Mouse (Mus musculus) kidney, postnatal 0 days (tissue): ENCODE measurements around the gene Ttll10. TPM values are rescaled to one million over a fixed set of nuclear protein-coding genes. Genes with fewer than 3 reads are reported as not detected.
A peak's percentile ranks its signal among the peaks of the same experiment; 100 is the strongest.

Experiments used
- ATAC-seq: fragments of 200-750 bp; cut with Nextera tagmentation; replicated peaks from 2 replicates; pipeline ENCODE4 v1.8.0; 2017; ENCODE audit warnings: low read depth, moderate number of reproducible peaks, moderate TSS enrichment, moderate library complexity; ENCODE audit not compliant: low FRiP score
- DNase-seq: peaks from one replicate; pipeline ENCODE4 v3.0.0-alpha.2; 2016; ENCODE audit warnings: low spot score
- H3K27ac ChIP-seq: fragments of 300-500 bp; sonication (generic); 2 replicates; pipeline ENCODE4 v1.5.1; 2014; ENCODE audit warnings: mild to moderate bottlenecking
- H3K27me3 ChIP-seq: fragments of 300-500 bp; sonication (generic); 2 replicates; pipeline ENCODE4 v1.6.1; 2014; ENCODE audit warnings: low read length, mixed read lengths; ENCODE audit not compliant: insufficient read depth
- H3K36me3 ChIP-seq: fragments of 300-500 bp; sonication (generic); 2 replicates; pipeline ENCODE4 v1.6.1; 2014; ENCODE audit warnings: low read length, mixed read lengths; ENCODE audit not compliant: insufficient read depth
- H3K4me1 ChIP-seq: fragments of 300-500 bp; sonication (generic); replicated peaks from 2 replicates; pipeline ENCODE4 v1.6.1; 2014; ENCODE audit warnings: antibody characterized with exemption, low read length, mixed read lengths; ENCODE audit not compliant: insufficient read depth
- H3K4me2 ChIP-seq: fragments of 300-500 bp; sonication (generic); 2 replicates; pipeline ENCODE4 v1.6.1; 2014; ENCODE audit warnings: mild to moderate bottlenecking, low read length, moderate library complexity, mixed read lengths
- H3K4me3 ChIP-seq: fragments of 300-500 bp; sonication (generic); replicated peaks from 2 replicates; pipeline ENCODE4 v1.5.1; 2014; ENCODE audit warnings: low read depth, low read length
- H3K9ac ChIP-seq: fragments of 300-500 bp; sonication (generic); 2 replicates; pipeline ENCODE4 v1.6.1; 2014; ENCODE audit warnings: low read depth, low read length
- H3K9me3 ChIP-seq: fragments of 300-500 bp; sonication (generic); replicated peaks from 2 replicates; pipeline ENCODE4 v1.6.1; 2016; ENCODE audit warnings: low read length, inconsistent platforms, mixed read lengths
- CTCF ChIP-seq: IDR thresholded peaks from 2 replicates; pipeline ENCODE4 v1.5.1; 2016; ENCODE audit warnings: antibody characterized with exemption, low read depth, mild to moderate bottlenecking, moderate library complexity
- WGBS: fragments of 180-500 bp; shearing (Covaris S2); extraction: QIAGEN DNeasy Blood & Tissue Kit; methylation state at CpG from one replicate; pipeline ENCODE4 v1.1.7; 2014; 5-methylcytosine and 5-hydroxymethylcytosine counted together
- polyA plus RNA-seq: library from polyadenylated mRNA; unstranded; fragments of >200 nt; fragmentation: Nextera tagmentation; extraction: Ambion mirVana; gene quantifications from 2 replicates; pipeline ENCODE4 v1.2.1, GENCODE M21; 2015

Ttll10 gene
- polyA plus RNA-seq, 1 experiment from 2014 or later, result 5.6 TPM

DNA sequence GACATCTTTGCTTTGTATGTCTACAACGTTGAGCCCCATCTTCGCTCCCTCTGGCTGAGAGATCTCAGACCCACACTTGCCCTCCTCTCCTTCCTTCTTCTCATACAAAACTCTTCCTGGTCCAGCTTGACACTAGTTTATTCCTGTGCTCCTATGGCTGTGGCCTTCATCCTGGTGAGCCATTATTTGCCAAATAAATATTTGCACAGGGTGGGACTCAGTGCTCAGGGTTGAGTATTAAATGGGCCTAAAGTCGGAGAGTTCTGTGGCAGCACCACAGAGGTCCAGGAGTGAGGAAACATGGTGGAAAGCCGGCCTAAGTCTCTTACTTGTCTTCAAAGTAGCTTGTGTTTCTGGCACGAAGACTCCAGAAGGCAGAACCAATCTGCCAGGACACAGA is 34.5 kb upstream of the Ttll10 start:
- no peak overlapping the region for H3K4me3 ChIP-seq
- no peak for DNase-seq
- H3K4me1 ChIP-seq, result no peaks in the 10 kb centered on the region
- no peak overlapping the region for H3K9ac ChIP-seq
- 81% methylated on average over 5 of the region's 5 CpGs for WGBS
- no peaks in the 10 kb centered on the region for H3K27me3 ChIP-seq
- no peak overlapping the region for H3K27ac ChIP-seq
- H3K36me3 ChIP-seq, result no peaks in the 10 kb centered on the region
- no peak for ATAC-seq
- H3K4me2 ChIP-seq, result no peak overlapping the region
- no peak for TF ChIP-seq CTCF
- no peaks in the 10 kb centered on the region for H3K9me3 ChIP-seq

DNA sequence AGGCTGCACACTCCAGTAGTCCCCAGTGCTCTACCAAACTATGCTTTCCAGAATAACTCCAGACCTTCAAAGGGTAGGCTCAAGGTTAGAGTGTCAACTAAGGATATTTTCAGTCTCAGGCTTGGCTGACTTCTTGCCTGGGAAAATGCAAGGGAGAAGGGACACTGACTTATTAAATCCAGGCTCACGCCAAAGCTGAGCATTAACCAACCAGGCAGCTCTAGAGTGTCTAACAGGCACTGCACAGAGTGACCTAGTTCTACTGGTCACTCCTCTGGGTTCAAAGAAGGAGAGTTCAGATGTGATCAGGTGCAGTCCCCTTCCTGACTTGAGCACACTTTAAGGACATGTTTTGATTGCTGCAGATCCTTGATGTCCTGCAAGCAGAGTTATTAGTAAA is 33.6 kb upstream of the Ttll10 start:
- H3K9ac ChIP-seq, result no peak overlapping the region
- H3K36me3 ChIP-seq, result no peaks in the 10 kb centered on the region
- no peaks in the 10 kb centered on the region for H3K27me3 ChIP-seq
- H3K9me3 ChIP-seq, result no peaks in the 10 kb centered on the region
- H3K4me3 ChIP-seq, result no peak overlapping the region
- no peak for TF ChIP-seq CTCF
- H3K27ac ChIP-seq, result peak overlapping the region; percentile 50; the same call in 1 of the 2 replicates
- WGBS, result 50% methylated on average over 1 of the region's 1 CpGs
- peak; percentile 12 for DNase-seq
- no peak overlapping the region for H3K4me2 ChIP-seq
- no peaks in the 10 kb centered on the region for H3K4me1 ChIP-seq
- ATAC-seq, result peak; percentile 66; the same call in 1 of the 2 replicates

DNA sequence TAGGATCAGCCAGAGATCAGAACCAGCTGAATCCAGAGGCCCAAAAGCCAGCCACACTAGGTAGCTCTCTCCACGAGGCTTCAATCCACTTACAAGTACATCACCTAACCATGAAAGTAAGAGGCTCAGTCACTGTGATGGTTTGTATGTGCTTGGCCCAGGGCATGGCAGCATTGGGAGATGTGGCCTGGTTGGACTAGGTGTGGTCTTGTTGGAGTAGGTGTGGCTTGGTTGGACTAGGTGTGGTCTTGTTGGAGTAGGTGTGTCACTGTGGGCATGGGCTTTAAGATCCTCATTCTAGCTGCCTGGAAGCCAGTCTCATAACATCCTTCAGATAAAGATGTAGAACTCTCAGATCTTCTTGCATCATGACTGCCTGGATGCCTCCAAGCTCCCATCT is 32.0 kb upstream of the Ttll10 start:
- no peak for DNase-seq
- WGBS, result 75% methylated on average over 1 of the region's 1 CpGs
- no peaks in the 10 kb centered on the region for H3K9me3 ChIP-seq
- no peak overlapping the region for H3K9ac ChIP-seq
- no peak overlapping the region for H3K4me3 ChIP-seq
- no peaks in the 10 kb centered on the region for H3K4me1 ChIP-seq
- H3K4me2 ChIP-seq, result no peak overlapping the region
- no peak for ATAC-seq
- H3K36me3 ChIP-seq, result no peaks in the 10 kb centered on the region
- H3K27me3 ChIP-seq, result no peaks in the 10 kb centered on the region
- no peak overlapping the region for H3K27ac ChIP-seq
- TF ChIP-seq CTCF, result no peak

DNA sequence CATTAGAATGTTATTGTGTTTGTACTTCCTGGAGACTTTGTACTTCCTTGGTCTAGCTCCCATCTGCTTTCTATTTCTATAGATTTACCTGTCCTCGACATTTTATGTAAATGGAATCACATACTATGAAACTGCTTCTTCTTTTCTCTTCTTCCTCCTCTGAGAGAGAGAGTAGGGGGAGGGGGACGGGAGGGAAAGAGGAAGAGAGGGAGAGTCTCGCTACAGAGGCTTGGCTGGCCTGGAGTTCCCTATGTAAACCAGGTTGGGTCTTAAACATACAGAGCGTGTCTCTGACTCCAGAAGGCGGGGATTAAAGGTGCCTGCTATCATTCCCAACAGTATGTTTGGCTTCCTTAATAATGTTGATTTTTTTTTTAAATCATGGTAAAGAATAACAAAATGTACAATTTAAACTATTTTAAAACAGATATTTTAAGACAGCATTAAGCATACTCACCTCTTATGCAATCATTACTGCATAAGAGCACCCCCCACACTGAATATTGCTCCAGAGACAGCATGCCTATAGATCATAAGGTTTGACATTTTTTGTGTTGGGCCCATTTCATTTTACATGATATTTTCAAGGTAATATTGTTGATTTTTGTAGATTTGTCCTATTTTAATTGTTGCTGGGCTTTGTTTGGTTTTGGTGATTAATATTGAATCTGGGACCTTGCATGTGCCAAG is 28.3 kb upstream of the Ttll10 start:
- Histone ChIP-seq H3K4me1 (peaks cover 11% of the 10 kb centered on the region; the same call in 1 of the 2 replicates), H3K9me3 (no peaks in the 10 kb centered on the region), H3K36me3 (no peaks in the 10 kb centered on the region), H3K4me2 (no peak overlapping the region), H3K27ac (no peak overlapping the region), H3K9ac (no peak overlapping the region), H3K27me3 (no peaks in the 10 kb centered on the region), H3K4me3 (no peak overlapping the region)
- ATAC-seq (no peak), DNase-seq (no peak)
- TF ChIP-seq CTCF, result no peak
- 37% methylated on average over 5 of the region's 5 CpGs for WGBS

DNA sequence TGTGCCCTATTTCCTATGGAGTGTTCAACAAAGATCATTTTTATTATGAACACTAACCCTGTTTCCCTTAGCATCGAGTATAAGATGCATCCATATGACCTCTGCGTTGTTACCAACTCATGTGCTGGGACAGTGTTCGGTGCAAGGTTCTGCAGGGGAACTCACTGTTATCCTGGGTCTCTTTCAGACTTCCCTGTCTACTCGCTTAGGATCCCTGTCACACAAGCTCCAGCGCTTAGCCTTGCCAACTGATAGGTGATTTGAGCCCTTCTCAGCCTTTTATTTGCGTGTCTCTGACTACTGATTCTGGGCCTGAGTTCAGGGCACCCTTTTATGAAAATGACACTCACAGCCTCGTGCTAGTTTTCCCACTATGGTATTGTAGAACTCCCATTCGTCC is 26.0 kb upstream of the Ttll10 start:
- Histone ChIP-seq H3K4me2 (no peak overlapping the region), H3K4me3 (no peak overlapping the region), H3K4me1 (peaks cover 17% of the 10 kb centered on the region; the same call in 1 of the 2 replicates), H3K9me3 (no peaks in the 10 kb centered on the region), H3K9ac (no peak overlapping the region), H3K36me3 (no peaks in the 10 kb centered on the region), H3K27me3 (no peaks in the 10 kb centered on the region), H3K27ac (peak overlapping the region; percentile 93)
- WGBS, result 81% methylated on average over 8 of the region's 8 CpGs
- no peak for ATAC-seq
- no peak for TF ChIP-seq CTCF
- no peak for DNase-seq

DNA sequence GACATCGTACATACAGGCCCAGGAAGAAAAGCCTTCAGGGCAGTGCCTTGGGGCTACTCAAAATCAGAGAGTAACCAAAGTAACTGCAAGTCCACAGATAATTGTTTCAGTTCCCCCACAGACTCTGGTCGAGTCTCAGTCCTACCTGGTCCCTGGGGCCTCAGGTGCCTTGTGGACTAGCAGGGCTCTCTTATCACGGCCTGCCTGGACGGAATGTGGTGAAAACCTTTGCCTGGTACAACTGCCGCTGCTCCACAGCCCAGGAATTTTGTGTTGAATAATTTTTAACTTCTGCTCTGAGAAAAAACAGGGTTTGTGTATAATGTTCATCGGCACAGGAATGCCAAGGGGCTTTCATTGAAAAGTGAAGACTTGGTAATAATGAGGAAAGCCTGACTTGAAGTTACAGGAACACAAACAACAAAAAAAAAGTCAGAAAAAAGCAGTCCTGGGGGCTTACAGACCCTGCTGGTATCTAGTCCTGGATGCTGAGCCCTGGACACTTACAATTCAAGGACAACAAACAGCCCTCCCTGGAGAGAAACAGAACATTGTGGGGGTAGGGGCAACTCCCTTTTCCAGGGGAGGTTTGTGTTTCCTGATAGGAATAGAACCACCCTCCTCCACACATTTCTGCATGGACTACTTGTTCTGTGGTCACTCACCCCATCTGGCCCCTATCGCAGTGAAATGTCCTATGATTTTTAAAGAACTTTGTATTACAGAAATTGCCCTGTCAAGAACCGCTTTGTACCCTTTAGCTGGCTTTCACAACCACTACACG is 25.1 kb upstream of the Ttll10 start:
- no peak for ATAC-seq
- 44% methylated on average over 9 of the region's 9 CpGs for WGBS

More for the DNA sequence above, 25.1 kb upstream of the Ttll10 start:
- no peak for TF ChIP-seq CTCF
- DNase-seq, result peak; percentile 68
- Histone ChIP-seq H3K4me3 (peak overlapping the region; percentile 21), H3K4me2 (peak overlapping the region; percentile 48), H3K4me1 (peaks cover 17% of the 10 kb centered on the region; the same call in 1 of the 2 replicates), H3K9me3 (no peaks in the 10 kb centered on the region), H3K36me3 (no peaks in the 10 kb centered on the region), H3K27ac (peak overlapping the region; percentile 93), H3K27me3 (no peaks in the 10 kb centered on the region), H3K9ac (peak overlapping the region; percentile 54; the same call in 1 of the 2 replicates)
